Mouse (Mus musculus): ENCODE results near the gene Gm8374.
A peak's percentile ranks its signal among the peaks of the same experiment; 100 is the strongest.
"Not testable (repeated sequence)": the region's sequence is repeated elsewhere in the genome, so short reads cannot be mapped to it uniquely, and the experiment has no call there.

Gene Gm8374

GRCm38 (mm10) chr14:7365034-7365433, at the start of gene Gm8374:
Gene Gm8374 (minus strand): TSS chr14:7365134.
- DNase-seq, result not testable (repeated sequence)

- DNase-seq, result not testable (repeated sequence)
Observed at GRCm38 (mm10) chr14:7332295-7332694, 32.6 kb downstream of the Gm8374 start, which contains the start of gene Gm5797. Gene Gm5797 (minus strand): TSS chr14:7332395.

- DNase-seq, result peak; percentile 22 to 26
Observed at GRCm38 (mm10) chr14:7315093-7315492, 49.8 kb downstream of the Gm8374 start.

GRCm38 (mm10) chr14:7314661-7315060, 50.3 kb downstream of the Gm8374 start, which contains the start of gene Gm3739:
Gene Gm3739 (minus strand): TSS chr14:7315049.
- peak; percentile 8 to 9 for DNase-seq

All from cerebellum, postnatal 14 days (tissue).